Mouse (Mus musculus) myocyte (in vitro differentiated cells): ENCODE results near the gene Selp. TPM values are rescaled to one million over a fixed set of nuclear protein-coding genes. Genes with fewer than 3 reads are reported as not detected.

Source experiments
- H3K27me3 ChIP-seq: one replicate; pipeline ENCODE4 v1.6.1; 2011; ENCODE audit not compliant: control insufficient read depth, insufficient read depth, insufficient read length
- H3K36me3 ChIP-seq: one replicate; pipeline ENCODE4 v1.6.1; 2011; ENCODE audit not compliant: control insufficient read depth, insufficient read depth
- H3K4me2 ChIP-seq: one replicate; pipeline ENCODE4 v1.6.1; 2011; ENCODE audit warnings: low read depth, control low read depth
- H3K4me3 ChIP-seq: one replicate; pipeline ENCODE4 v1.5.1; 2011; ENCODE audit warnings: mild to moderate bottlenecking, control low read depth, moderate library complexity
- H3K79me2 ChIP-seq: one replicate; pipeline ENCODE4 v1.6.1; 2011; ENCODE audit not compliant: control insufficient read depth, insufficient read depth
- H3ac ChIP-seq: one replicate; pipeline ENCODE4 v1.6.1; 2011; ENCODE audit not compliant: control insufficient read depth, insufficient read length
- CEBPB ChIP-seq: IDR thresholded peaks from 2 replicates; pipeline ENCODE4 v1.6.1; 2011; ENCODE audit warnings: mild to moderate bottlenecking, moderate library complexity; ENCODE audit not compliant: poor library complexity, insufficient read depth, severe bottlenecking
- E2F4 ChIP-seq: IDR thresholded peaks from one replicate; pipeline ENCODE4 v1.6.1; 2011; ENCODE audit warnings: mild to moderate bottlenecking, control low read depth, moderate library complexity; ENCODE audit not compliant: insufficient read depth
- MAX ChIP-seq: IDR thresholded peaks from one replicate; pipeline ENCODE4 v1.6.1; 2011; ENCODE audit warnings: low read depth, mild to moderate bottlenecking, control low read depth
- MYOD1 ChIP-seq, 3 experiments: IDR thresholded peaks; one replicate each; pipeline ENCODE4 v1.6.1; 2011; ENCODE audit warnings: control low read depth in 2 of 3, low read depth in 2 of 3, mild to moderate bottlenecking in 2 of 3, moderate library complexity in 1 of 3; ENCODE audit not compliant: insufficient read length in 2 of 3, control insufficient read depth in 1 of 3
- MYOG ChIP-seq, 3 experiments: IDR thresholded peaks; one replicate each; pipeline ENCODE4 v1.6.1; 2011; ENCODE audit warnings: control low read depth in 2 of 3, low read depth in 2 of 3, mild to moderate bottlenecking in 2 of 3; ENCODE audit not compliant: insufficient read length in 2 of 3, control insufficient read depth in 1 of 3, insufficient read depth in 1 of 3
- POLR2A ChIP-seq: IDR thresholded peaks from one replicate; pipeline ENCODE4 v1.6.1; 2011; ENCODE audit warnings: low read depth, mild to moderate bottlenecking, control low read depth, moderate library complexity; ENCODE audit not compliant: insufficient read length
- POLR2AphosphoS2 ChIP-seq: IDR thresholded peaks from one replicate; pipeline ENCODE4 v1.6.1; 2011; ENCODE audit warnings: low read depth, control low read depth; ENCODE audit not compliant: insufficient read length
- REST ChIP-seq: IDR thresholded peaks from one replicate; pipeline ENCODE4 v1.6.1; 2011; ENCODE audit warnings: mild to moderate bottlenecking, control low read depth, moderate library complexity; ENCODE audit not compliant: insufficient read depth, insufficient read length
- SRF ChIP-seq: IDR thresholded peaks from one replicate; pipeline ENCODE4 v1.6.1; 2011; ENCODE audit warnings: low read depth; ENCODE audit not compliant: control insufficient read depth, insufficient read length
- TCF12 ChIP-seq: IDR thresholded peaks from one replicate; pipeline ENCODE4 v1.6.1; 2011; ENCODE audit warnings: mild to moderate bottlenecking, control low read depth; ENCODE audit not compliant: poor library complexity, insufficient read depth, severe bottlenecking
- TCF3 ChIP-seq: IDR thresholded peaks from one replicate; pipeline ENCODE4 v1.6.1; 2011; ENCODE audit warnings: low read depth, control low read depth; ENCODE audit not compliant: insufficient read length
- USF1 ChIP-seq: IDR thresholded peaks from one replicate; pipeline ENCODE4 v1.6.1; 2011; ENCODE audit warnings: low read depth, mild to moderate bottlenecking, control low read depth, moderate library complexity
- polyA plus RNA-seq: library from polyadenylated mRNA; unstranded; fragments of >200 nt; fragmentation: generic; extraction: Trizol; gene quantifications from one replicate; pipeline ENCODE4 v1.2.1, GENCODE M21; 2012; ENCODE audit warnings: missing spikeins

The Selp gene
- polyA plus RNA-seq, 1 experiment, result 0.14 TPM

- no peak overlapping the region for H3ac ChIP-seq
- TF ChIP-seq POLR2A (no peak), MYOD1 (IDR thresholded peaks at IDR 0.05; ENCODE audit: control insufficient read depth in 1 of 3, insufficient read length in 2 of 3, low read depth in 2 of 3) (no peak), TCF3 (no peak), MAX (no peak), USF1 (no peak), SRF (no peak), CEBPB (no peak), REST (no peak), TCF12 (no peak), POLR2AphosphoS2 (no peak), E2F4 (no peak), MYOG (IDR thresholded peaks at IDR 0.05; ENCODE audit: control insufficient read depth in 1 of 3, insufficient read depth in 1 of 3, insufficient read length in 2 of 3, low read depth in 2 of 3) (no peak)
- H3K4me3 ChIP-seq, result no peak overlapping the region
- H3K4me2 ChIP-seq, result no peak overlapping the region
- H3K27me3 ChIP-seq, result peaks cover under 1% of the 10 kb centered on the region
- no peaks in the 10 kb centered on the region for H3K36me3 ChIP-seq
- H3K79me2 ChIP-seq, result no peaks in the 10 kb centered on the region
Observed at GRCm38 (mm10) chr1:164152836-164153235, 37.8 kb downstream of the Selp start.

DNA sequence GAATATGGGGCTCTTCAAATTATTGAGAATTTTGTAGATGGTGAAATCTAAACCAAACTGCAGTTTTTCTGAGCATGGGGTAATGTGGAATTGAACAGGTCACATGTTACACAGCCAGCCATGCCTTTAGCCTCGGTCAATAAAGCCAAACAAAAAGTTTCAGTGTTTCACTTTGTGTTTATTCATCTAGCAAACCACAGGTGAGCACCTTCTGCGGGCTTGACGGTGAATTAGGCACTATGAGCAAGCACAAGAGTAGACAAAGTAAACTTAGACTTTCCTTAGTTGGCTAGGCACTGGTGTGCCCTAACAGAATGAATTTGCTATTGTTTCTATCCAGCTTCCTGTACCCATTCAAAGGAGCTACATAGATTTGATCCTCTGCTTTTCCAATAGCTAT is 39.9 kb downstream of the Selp start:
- TF ChIP-seq E2F4, result no peak
- TF ChIP-seq TCF12, result no peak
- TF ChIP-seq REST, result no peak
- TF ChIP-seq CEBPB, result no peak
- TF ChIP-seq POLR2AphosphoS2, result no peak
- no peak for TF ChIP-seq USF1
- TF ChIP-seq MYOG (IDR thresholded peaks at IDR 0.05; ENCODE audit: control insufficient read depth in 1 of 3, insufficient read depth in 1 of 3, insufficient read length in 2 of 3, low read depth in 2 of 3), result no peak
- no peak for TF ChIP-seq TCF3
- TF ChIP-seq SRF, result no peak
- no peak for TF ChIP-seq MAX
- no peak for TF ChIP-seq MYOD1 (IDR thresholded peaks at IDR 0.05; ENCODE audit: control insufficient read depth in 1 of 3, insufficient read length in 2 of 3, low read depth in 2 of 3)
- TF ChIP-seq POLR2A, result no peak
- no peaks in the 10 kb centered on the region for H3K36me3 ChIP-seq
- H3K4me2 ChIP-seq, result no peak overlapping the region
- H3ac ChIP-seq, result no peak overlapping the region
- no peaks in the 10 kb centered on the region for H3K79me2 ChIP-seq
- H3K4me3 ChIP-seq, result no peak overlapping the region
- H3K27me3 ChIP-seq, result peaks cover 5% of the 10 kb centered on the region

GRCm38 (mm10) chr1:164158571-164158970 is 43.5 kb downstream of the Selp start:
- Histone ChIP-seq H3K36me3 (no peaks in the 10 kb centered on the region), H3K27me3 (peaks cover 15% of the 10 kb centered on the region), H3K79me2 (no peaks in the 10 kb centered on the region), H3K4me2 (no peak overlapping the region), H3ac (no peak overlapping the region), H3K4me3 (no peak overlapping the region)
- TF ChIP-seq MYOG (IDR thresholded peaks at IDR 0.05; ENCODE audit: control insufficient read depth in 1 of 3, insufficient read depth in 1 of 3, insufficient read length in 2 of 3, low read depth in 2 of 3) (no peak), E2F4 (no peak)

DNA sequence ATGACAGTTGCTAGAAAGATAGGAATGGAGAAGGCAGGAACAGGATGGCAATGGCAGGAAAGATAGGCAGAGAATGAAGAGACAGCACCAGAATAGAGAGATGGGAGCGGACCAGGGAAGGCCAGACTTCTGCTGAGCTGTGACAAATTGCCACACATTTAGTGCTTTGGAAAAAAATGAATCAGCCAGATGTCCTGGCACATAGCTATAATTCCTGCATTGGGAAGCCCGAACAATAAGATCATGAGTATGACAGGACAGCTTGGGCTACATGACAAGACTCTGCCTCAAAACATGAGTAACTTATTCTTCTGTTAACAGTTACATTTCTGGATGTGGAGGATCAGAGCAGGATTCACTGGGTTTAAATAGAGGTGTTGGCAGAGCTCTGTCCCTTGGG is 44.7 kb downstream of the Selp start:
- no peak overlapping the region for H3K4me2 ChIP-seq
- no peaks in the 10 kb centered on the region for H3K79me2 ChIP-seq
- H3K36me3 ChIP-seq, result no peaks in the 10 kb centered on the region
- H3ac ChIP-seq, result no peak overlapping the region
- H3K27me3 ChIP-seq, result peaks cover 15% of the 10 kb centered on the region
- no peak overlapping the region for H3K4me3 ChIP-seq
- TF ChIP-seq TCF3, result no peak
- no peak for TF ChIP-seq MAX
- no peak for TF ChIP-seq E2F4
- TF ChIP-seq MYOD1 (IDR thresholded peaks at IDR 0.05; ENCODE audit: control insufficient read depth in 1 of 3, insufficient read length in 2 of 3, low read depth in 2 of 3), result no peak
- no peak for TF ChIP-seq SRF
- TF ChIP-seq POLR2AphosphoS2, result no peak
- TF ChIP-seq POLR2A, result no peak
- TF ChIP-seq TCF12, result no peak
- no peak for TF ChIP-seq USF1
- TF ChIP-seq REST, result no peak
- TF ChIP-seq MYOG (IDR thresholded peaks at IDR 0.05; ENCODE audit: control insufficient read depth in 1 of 3, insufficient read depth in 1 of 3, insufficient read length in 2 of 3, low read depth in 2 of 3), result no peak
- TF ChIP-seq CEBPB, result no peak

- H3ac ChIP-seq, result no peak overlapping the region
- TF ChIP-seq POLR2A (no peak), MYOD1 (IDR thresholded peaks at IDR 0.05; ENCODE audit: control insufficient read depth in 1 of 3, insufficient read length in 2 of 3, low read depth in 2 of 3) (no peak), TCF12 (no peak), MYOG (IDR thresholded peaks at IDR 0.05; ENCODE audit: control insufficient read depth in 1 of 3, insufficient read depth in 1 of 3, insufficient read length in 2 of 3, low read depth in 2 of 3) (no peak), REST (no peak), SRF (no peak), TCF3 (no peak), USF1 (no peak), E2F4 (no peak), MAX (no peak), CEBPB (no peak), POLR2AphosphoS2 (no peak)
- no peaks in the 10 kb centered on the region for H3K36me3 ChIP-seq
- no peaks in the 10 kb centered on the region for H3K79me2 ChIP-seq
- H3K4me3 ChIP-seq, result no peak overlapping the region
- H3K27me3 ChIP-seq, result peaks cover 15% of the 10 kb centered on the region
- no peak overlapping the region for H3K4me2 ChIP-seq
Observed at GRCm38 (mm10) chr1:164162745-164163144, 47.7 kb downstream of the Selp start.
